Mouse (Mus musculus) heart, postnatal 0 days (tissue): ENCODE results near the gene Frmd4b. TPM values are rescaled to one million over a fixed set of nuclear protein-coding genes. Genes with fewer than 3 reads are reported as not detected.

ENCODE experiments used
- ATAC-seq: fragments of 200-750 bp; cut with Nextera tagmentation; 2 replicates; pipeline ENCODE4 v1.8.0; 2017; ENCODE audit warnings: low read depth, moderate number of reproducible peaks, moderate library complexity; ENCODE audit not compliant: insufficient read depth
- DNase-seq: peaks from one replicate; pipeline ENCODE4 v3.0.0-alpha.2; 2016; ENCODE audit warnings: low spot score
- H3K27ac ChIP-seq: fragments of 300-500 bp; sonication (generic); 2 replicates; pipeline ENCODE4 v1.5.1; 2014; ENCODE audit warnings: low read depth, mild to moderate bottlenecking
- H3K27me3 ChIP-seq: fragments of 300-500 bp; sonication (generic); 2 replicates; pipeline ENCODE4 v1.6.1; 2014; ENCODE audit warnings: low read length, mixed read lengths; ENCODE audit not compliant: control insufficient read depth, insufficient read depth
- H3K36me3 ChIP-seq: fragments of 300-500 bp; sonication (generic); replicated peaks from 2 replicates; pipeline ENCODE4 v1.6.1; 2014; ENCODE audit warnings: low read length, mixed read lengths; ENCODE audit not compliant: control insufficient read depth, insufficient read depth
- H3K4me1 ChIP-seq: fragments of 300-500 bp; sonication (generic); 2 replicates; pipeline ENCODE4 v1.6.1; 2014; ENCODE audit warnings: antibody characterized with exemption; ENCODE audit not compliant: control insufficient read depth, insufficient read depth
- H3K4me2 ChIP-seq: fragments of 300-500 bp; sonication (generic); 2 replicates; pipeline ENCODE4 v1.6.1; 2014; ENCODE audit warnings: low read depth, mild to moderate bottlenecking, low read length, moderate library complexity
- H3K4me3 ChIP-seq: fragments of 300-500 bp; sonication (generic); 2 replicates; pipeline ENCODE4 v1.5.1; 2014; ENCODE audit warnings: low read depth, low read length
- H3K9ac ChIP-seq: fragments of 300-500 bp; sonication (generic); replicated peaks from 2 replicates; pipeline ENCODE4 v1.6.1; 2014; ENCODE audit warnings: low read depth, low read length, mixed read lengths
- H3K9me3 ChIP-seq: fragments of 300-500 bp; sonication (generic); replicated peaks from 2 replicates; pipeline ENCODE4 v1.6.1; 2016; ENCODE audit warnings: low read length; ENCODE audit not compliant: control insufficient read depth
- CTCF ChIP-seq: IDR thresholded peaks from 2 replicates; pipeline ENCODE4 v1.5.1; 2016; ENCODE audit warnings: antibody characterized with exemption, control low read depth, low read depth
- EP300 ChIP-seq: IDR thresholded peaks from 2 replicates; pipeline ENCODE4 v1.6.1; 2016; ENCODE audit warnings: antibody characterized with exemption, low read depth
- WGBS: fragments of 180-500 bp; shearing (Covaris S2); extraction: QIAGEN DNeasy Blood & Tissue Kit; methylation state at CpG from one replicate; pipeline ENCODE4 v1.1.7; 2014; 5-methylcytosine and 5-hydroxymethylcytosine counted together
- polyA plus RNA-seq: library from polyadenylated mRNA; unstranded; fragments of >200 nt; fragmentation: Nextera tagmentation; extraction: Ambion mirVana; gene quantifications from 2 replicates; pipeline ENCODE4 v1.2.1, GENCODE M21; 2015
- total RNA-seq: library from RNA; depleted of rRNA; stranded (reverse); fragments of >200 nt; gene quantifications from 2 replicates; pipeline ENCODE4 v1.2.3, GENCODE M21; 2014; ENCODE audit warnings: low replicate concordance

The Frmd4b gene
- total and polyA plus RNA-seq, 2 experiments from 2014 or later: 6.2 to 19.0 TPM

GRCm38 (mm10) chr6:97356612-97357011 lies 260.7 kb downstream of the Frmd4b start:
- no peak for ATAC-seq

GRCm38 (mm10) chr6:97355141-97355540 lies 262.2 kb downstream of the Frmd4b start:
- Histone ChIP-seq H3K4me2 (no peak overlapping the region), H3K27ac (no peak overlapping the region), H3K36me3 (no peaks in the 10 kb centered on the region), H3K9ac (no peak overlapping the region), H3K4me1 (peaks cover 17% of the 10 kb centered on the region), H3K9me3 (no peaks in the 10 kb centered on the region), H3K27me3 (no peaks in the 10 kb centered on the region), H3K4me3 (no peak overlapping the region)
- TF ChIP-seq CTCF (no peak), EP300 (no peak)
- DNase-seq: no peak
- ATAC-seq: no peak
- WGBS: 37% methylated on average over 8 of the region's 8 CpGs

More at GRCm38 (mm10) chr6:97356612-97357011, 260.7 kb downstream of the Frmd4b start:
- Histone ChIP-seq H3K4me1 (peaks cover 16% of the 10 kb centered on the region), H3K9me3 (no peaks in the 10 kb centered on the region), H3K4me2 (no peak overlapping the region), H3K36me3 (no peaks in the 10 kb centered on the region), H3K9ac (no peak overlapping the region), H3K27ac (no peak overlapping the region), H3K4me3 (no peak overlapping the region), H3K27me3 (no peaks in the 10 kb centered on the region)
- 64% methylated on average over 7 of the region's 7 CpGs for WGBS
- no peak for TF ChIP-seq EP300
- no peak for TF ChIP-seq CTCF
- DNase-seq: no peak

DNA sequence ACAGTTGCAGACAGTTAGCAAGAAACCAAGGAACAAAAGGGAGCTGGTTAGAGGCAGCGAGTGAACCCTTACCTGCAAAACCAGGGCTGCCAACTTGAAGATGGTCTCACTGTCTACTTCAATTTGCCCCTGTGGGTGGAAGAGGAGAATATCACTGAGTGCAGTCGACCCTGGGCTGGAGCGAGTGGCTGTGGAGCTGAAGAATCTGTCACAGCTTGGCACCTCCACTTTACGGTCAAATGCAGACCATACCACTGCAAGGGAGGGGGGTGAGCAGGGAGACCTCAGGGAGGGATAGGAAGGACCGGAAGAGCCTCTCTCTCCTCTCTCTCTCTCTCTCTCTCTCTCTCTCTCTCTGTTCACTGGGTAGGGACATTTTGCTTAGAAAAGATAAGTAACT lies 263.4 kb downstream of the Frmd4b start:
- Histone ChIP-seq H3K27ac (no peak overlapping the region), H3K4me2 (peak overlapping the region; percentile 37), H3K9me3 (no peaks in the 10 kb centered on the region), H3K4me3 (peak overlapping the region; percentile 26; the same call in 1 of the 2 replicates), H3K36me3 (no peaks in the 10 kb centered on the region), H3K27me3 (no peaks in the 10 kb centered on the region), H3K9ac (no peak overlapping the region; the same call in 1 of the 2 replicates), H3K4me1 (peaks cover 29% of the 10 kb centered on the region)
- peak; percentile 29 for DNase-seq
- 20% methylated on average over 5 of the region's 5 CpGs for WGBS
- TF ChIP-seq CTCF: no peak
- ATAC-seq: peak; percentile 31; the same call in 1 of the 2 replicates

- Histone ChIP-seq H3K4me1 (peaks cover 29% of the 10 kb centered on the region), H3K4me2 (peak overlapping the region; percentile 37), H3K9ac (no peak overlapping the region; the same call in 1 of the 2 replicates), H3K27ac (no peak overlapping the region), H3K36me3 (no peaks in the 10 kb centered on the region), H3K9me3 (no peaks in the 10 kb centered on the region), H3K27me3 (no peaks in the 10 kb centered on the region), H3K4me3 (peak overlapping the region; percentile 26; the same call in 1 of the 2 replicates)
- no peak for DNase-seq
- no peak for ATAC-seq
- TF ChIP-seq CTCF (no peak), EP300 (no peak)
- 40% methylated on average over 6 of the region's 6 CpGs for WGBS
Observed at GRCm38 (mm10) chr6:97353371-97353770, 264.0 kb downstream of the Frmd4b start.

GRCm38 (mm10) chr6:97352505-97353154 lies 264.7 kb downstream of the Frmd4b start:
- WGBS: 47% methylated on average over 10 of the region's 10 CpGs
- H3K4me2 ChIP-seq: peak overlapping the region; percentile 37; the same call in 1 of the 2 replicates
- H3K9me3 ChIP-seq: no peaks in the 10 kb centered on the region
- no peaks in the 10 kb centered on the region for H3K36me3 ChIP-seq
- no peak for DNase-seq
- no peak overlapping the region for H3K27ac ChIP-seq
- ATAC-seq: no peak
- no peak for TF ChIP-seq EP300
- TF ChIP-seq CTCF: no peak
- H3K4me1 ChIP-seq: peaks cover 34% of the 10 kb centered on the region
- no peak overlapping the region for H3K4me3 ChIP-seq
- no peak overlapping the region for H3K9ac ChIP-seq
- no peaks in the 10 kb centered on the region for H3K27me3 ChIP-seq
